Mouse (Mus musculus): ENCODE results near the gene Rbm33. TPM values are rescaled to one million over a fixed set of nuclear protein-coding genes. Genes with fewer than 3 reads are reported as not detected.

Rbm33 gene
- polyA plus RNA-seq, 1 experiment from 2014 or later, result 25.3 TPM

DNA sequence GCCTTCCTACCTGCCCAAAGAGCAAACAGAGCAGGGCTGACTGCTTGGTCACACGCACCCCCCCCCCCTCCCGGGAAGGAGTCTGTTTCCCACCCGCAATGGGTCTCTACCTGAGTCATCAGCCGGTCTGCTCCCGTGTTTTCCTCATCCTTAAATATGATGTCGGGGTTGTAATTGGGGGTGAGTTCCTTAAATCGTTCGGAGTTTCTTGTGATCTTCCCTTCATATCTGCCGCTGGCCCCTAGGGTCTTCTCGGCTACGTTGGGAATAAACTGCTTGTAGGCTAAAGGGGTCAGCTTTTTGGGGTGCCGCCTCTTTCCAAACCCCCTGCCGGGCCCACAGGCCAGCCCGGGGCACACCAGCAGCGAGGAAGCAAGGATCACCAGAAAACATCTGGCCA is 149.4 kb downstream of the Rbm33 start:
- H3K4me2 ChIP-seq (replicated peaks), result peak overlapping the region; percentile 86
- H3K36me3 ChIP-seq, result no peaks in the 10 kb centered on the region
- H3K9ac ChIP-seq (replicated peaks), result peak overlapping the region; percentile 53
- WGBS, result 1% methylated on average over 14 of the region's 15 CpGs
- peaks cover 32% of the 10 kb centered on the region for H3K4me1 ChIP-seq
- peaks cover 93% of the 10 kb centered on the region for H3K27me3 ChIP-seq
- ATAC-seq (ENCODE audit: low FRiP score, low read depth), result no peak
- no peaks in the 10 kb centered on the region for H3K9me3 ChIP-seq
- peak overlapping the region; percentile 56 for H3K4me3 ChIP-seq
- H3K27ac ChIP-seq (replicated peaks), result peak overlapping the region; percentile 69; the same call in 1 of the 2 replicates

GRCm38 (mm10) chr5:28466760-28467306 is 149.9 kb downstream of the Rbm33 start, which contains the start of gene Shh:
TSS of gene Shh (minus strand) at chr5:28467256.
- Histone ChIP-seq H3K9me3 (no peaks in the 10 kb centered on the region), H3K4me1 (peaks cover 32% of the 10 kb centered on the region), H3K4me2 (replicated peaks) (peak within 1 kb of the TSS; percentile 86), H3K27ac (replicated peaks) (peak within 1 kb of the TSS; percentile 69; the same call in 1 of the 2 replicates), H3K9ac (replicated peaks) (peak within 1 kb of the TSS; percentile 53), H3K36me3 (no peaks in the 10 kb centered on the region), H3K4me3 (peak within 1 kb of the TSS; percentile 56), H3K27me3 (peaks cover 90% of the 10 kb centered on the region)
- WGBS, result under 1% methylated on average over 31 of the region's 31 CpGs
- ATAC-seq (ENCODE audit: low FRiP score, low read depth), result peak; percentile 42; the same call in 1 of the 2 replicates

Other genes starting within 250 kb of the Rbm33 start
- gene Insig1, start 245.8 kb upstream of the Rbm33 start, polyA plus RNA-seq (2016; fragmentation: Nextera tagmentation; extraction: Ambion mirVana), result 119 and 141 TPM in 2 replicates
- 1.5 and 2.1 TPM in 2 replicates for gene En2, start 151.4 kb upstream of the Rbm33 start, polyA plus RNA-seq (2016; fragmentation: Nextera tagmentation; extraction: Ambion mirVana)
- gene Cnpy1, start 71.3 kb upstream of the Rbm33 start, polyA plus RNA-seq (2016; fragmentation: Nextera tagmentation; extraction: Ambion mirVana), result 96.7 and 148 TPM in 2 replicates
- 4.5 and 5.1 TPM in 2 replicates for gene Shh, start 150.1 kb downstream of the Rbm33 start, polyA plus RNA-seq (2016; fragmentation: Nextera tagmentation; extraction: Ambion mirVana)